Comparison of ENCODE assay signal across 9 mouse cellular contexts in the genomic region with DNA sequence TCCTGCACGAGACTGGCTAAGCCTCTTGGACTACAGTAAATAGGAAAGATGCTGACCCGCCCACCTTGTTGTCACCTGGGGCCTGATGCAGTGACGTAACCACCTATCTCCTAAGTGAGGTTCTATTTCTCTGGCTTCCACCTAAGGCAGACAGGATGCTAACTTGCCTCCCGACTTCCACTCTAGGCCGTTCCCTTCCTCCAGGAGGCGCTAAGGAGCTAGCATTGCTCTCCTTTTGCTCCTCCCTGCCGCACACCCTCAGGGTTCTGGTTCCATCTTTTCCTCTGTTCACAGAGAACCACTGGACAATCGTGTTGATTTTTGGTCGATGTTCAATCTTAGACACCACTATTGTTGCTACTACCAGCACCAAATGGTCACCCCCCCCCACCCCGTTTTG. TPM values are rescaled to one million over a fixed set of nuclear protein-coding genes. Genes with fewer than 3 reads are reported as not detected.
DNase-seq lines count a peak whose midpoint lies in the region; ATAC-seq and TF ChIP-seq lines count a peak whose summit lies in the region.
"Had no signal": no experiment of that assay in that cellular context is flagged by ENCODE, and none has a peak within 500 bp of the region (broad histone marks: within the 10 kb centered on the region; RNA-seq: fewer than 3 reads in every experiment).

No protein-coding gene starts in this region.

- no peaks in the 10 kb centered on the region for H3K4me1 ChIP-seq in forebrain, embryonic 14.5 days (ENCODE audit: control insufficient read depth, insufficient read depth, low read length)
- no peaks in the 10 kb centered on the region for H3K4me1 ChIP-seq in forebrain, embryonic 15.5 days
- H3K4me1 ChIP-seq in lung, postnatal 0 days (ENCODE audit: insufficient read depth, low read depth, low read length): no peaks in the 10 kb centered on the region
- H3K4me1 ChIP-seq: embryonic facial prominence, embryonic 15.5 days had no signal

- WGBS in forebrain, embryonic 14.5 days: 48% methylated on average over 10 of the region's 10 CpGs
- 42% methylated on average over 10 of the region's 10 CpGs for WGBS in forebrain, embryonic 15.5 days
- WGBS in lung, postnatal 0 days: 50% methylated on average over 10 of the region's 10 CpGs

- peak; percentile 62 for TF ChIP-seq CTCF in lung, postnatal 0 days (IDR thresholded peaks at IDR 0.05)
- TF ChIP-seq CTCF in Patski (IDR thresholded peaks at IDR 0.05): peak; percentile 54

- peak; percentile 16 for DNase-seq in forebrain, embryonic 14.5 days (ENCODE audit: low spot score)
- DNase-seq in lung, postnatal 0 days (ENCODE audit: low spot score): no peak
- DNase-seq in lung, postnatal 14 days: no peak
- DNase-seq in Patski (ENCODE audit: low read depth, low spot score): no peak
- peak; percentile 52 for DNase-seq in retina, postnatal 1 day
- DNase-seq in yolk sac, embryonic 10.5 days (ENCODE audit: low spot score): no peak
- DNase-seq in cerebellum, adult 11-12 months: no peak

- H3K27me3 ChIP-seq in forebrain, embryonic 14.5 days (replicated peaks; ENCODE audit: control insufficient read depth, insufficient read depth, low read length): no peaks in the 10 kb centered on the region
- H3K27me3 ChIP-seq in forebrain, embryonic 15.5 days: no peaks in the 10 kb centered on the region
- no peaks in the 10 kb centered on the region for H3K27me3 ChIP-seq in lung, postnatal 0 days (replicated peaks; ENCODE audit: insufficient read depth, low read length)
- no peaks in the 10 kb centered on the region for H3K27me3 ChIP-seq in Patski
- H3K27me3 ChIP-seq: embryonic facial prominence, embryonic 15.5 days had no signal

- POLR2A ChIA-PET in Patski (lab: Charles Lee): no interaction called here

- 0 out of 2 replicates have a peak, but pooled peaks cover 2% of the 10 kb centered on the region for H3K9me3 ChIP-seq in forebrain, embryonic 14.5 days (replicated peaks; ENCODE audit: control insufficient read depth, low read length)
- H3K9me3 ChIP-seq in forebrain, embryonic 15.5 days: no peaks in the 10 kb centered on the region
- no peaks in the 10 kb centered on the region for H3K9me3 ChIP-seq in lung, postnatal 0 days (ENCODE audit: low read length)
- H3K9me3 ChIP-seq: embryonic facial prominence, embryonic 15.5 days had no signal

- H3K36me3 ChIP-seq in forebrain, embryonic 14.5 days (ENCODE audit: control insufficient read depth, insufficient read depth, low read length): peaks cover 5% of the 10 kb centered on the region; the same call in 1 of the 2 replicates
- no peaks in the 10 kb centered on the region for H3K36me3 ChIP-seq in forebrain, embryonic 15.5 days
- H3K36me3 ChIP-seq in lung, postnatal 0 days (ENCODE audit: insufficient read depth, low read length): no peaks in the 10 kb centered on the region

- no peak overlapping the region for H3K4me2 ChIP-seq in forebrain, embryonic 14.5 days (ENCODE audit: low read length)
- no peak overlapping the region for H3K4me2 ChIP-seq in forebrain, embryonic 15.5 days (replicated peaks)
- H3K4me2 ChIP-seq in lung, postnatal 0 days (replicated peaks; ENCODE audit: low read depth, low read length): no peak overlapping the region
- H3K4me2 ChIP-seq: embryonic facial prominence, embryonic 15.5 days had no signal

- peak; percentile 23; the same call in 1 of the 2 replicates for ATAC-seq in forebrain, embryonic 14.5 days
- no peak for ATAC-seq in forebrain, embryonic 15.5 days (replicated peaks)
- no peak for ATAC-seq in lung, postnatal 0 days
- no peak for ATAC-seq in Patski

- H3K9ac ChIP-seq in forebrain, embryonic 14.5 days (ENCODE audit: low read length): no peak overlapping the region
- H3K9ac ChIP-seq in forebrain, embryonic 15.5 days (replicated peaks): no peak overlapping the region
- H3K9ac ChIP-seq in lung, postnatal 0 days (replicated peaks; ENCODE audit: low read depth): no peak overlapping the region
- H3K9ac ChIP-seq: embryonic facial prominence, embryonic 15.5 days had no signal

- no peak overlapping the region for H3K27ac ChIP-seq in forebrain, embryonic 14.5 days (ENCODE audit: low read depth, low read length)
- no peak overlapping the region for H3K27ac ChIP-seq in forebrain, embryonic 15.5 days (replicated peaks)
- no peak overlapping the region for H3K27ac ChIP-seq in lung, postnatal 0 days (ENCODE audit: low read length)
- H3K27ac ChIP-seq: embryonic facial prominence, embryonic 15.5 days had no signal

- CTCF ChIA-PET in Patski (lab: Charles Lee): interaction anchor here (0.9 to 1.0 kb wide), 2 partner anchors 9 to 10 kb away, joined by 3 read pairs; a partner anchor contains a TSS

- in situ Hi-C loops in Patski (cut with MboI; ENCODE audit: low pct_unique_long_range_greater_than_20kb): loop anchor here (5.0 kb wide), 1 partner anchor 71 kb away; no protein-coding TSS in a partner anchor

- no peak overlapping the region for H3K4me3 ChIP-seq in forebrain, embryonic 14.5 days (ENCODE audit: low read depth, low read length)
- no peak overlapping the region for H3K4me3 ChIP-seq in forebrain, embryonic 15.5 days
- H3K4me3 ChIP-seq in lung, postnatal 0 days (ENCODE audit: low read depth, low read length): no peak overlapping the region
- H3K4me3 ChIP-seq: embryonic facial prominence, embryonic 15.5 days had no signal

- TF ChIP-seq EP300 in lung, postnatal 0 days (IDR thresholded peaks at IDR 0.05): no peak

RNA-seq across cellular contexts. Expression of a gene that starts 8.6 kb away (rescaled TPM):
- polyA plus RNA-seq in forebrain, embryonic 14.5 days (2014; fragmentation: Nextera tagmentation; extraction: Ambion mirVana): 18.4 and 19.9 TPM in 2 replicates
- polyA plus RNA-seq in forebrain, embryonic 15.5 days (2015; fragmentation: Nextera tagmentation; extraction: Ambion mirVana): 16.8 and 17.7 TPM in 2 replicates
- 15.0 and 16.0 TPM in 2 replicates for polyA plus RNA-seq in lung, postnatal 0 days (2015; fragmentation: Nextera tagmentation; extraction: Ambion mirVana)
- 25.0 TPM for polyA plus RNA-seq in Patski (2021)

RNA-seq across cellular contexts. Expression of a gene that starts 36.2 kb away (rescaled TPM):
- 0.80 and 0.81 TPM in 2 replicates for polyA plus RNA-seq in forebrain, embryonic 14.5 days (2014; fragmentation: Nextera tagmentation; extraction: Ambion mirVana)
- 0.61 and 0.68 TPM in 2 replicates for polyA plus RNA-seq in forebrain, embryonic 15.5 days (2015; fragmentation: Nextera tagmentation; extraction: Ambion mirVana)
- 2.5 and 3.9 TPM in 2 replicates for polyA plus RNA-seq in lung, postnatal 0 days (2015; fragmentation: Nextera tagmentation; extraction: Ambion mirVana)
- polyA plus RNA-seq in Patski (2021): 18.4 TPM

Comparison
In these comparisons a context has a peak if more than half of its experiments do, and no peak if none do; other contexts are left out.
1. DNase-seq: peak in forebrain, embryonic 14.5 days (single experiment) and retina, postnatal 1 day (single experiment); none in lung, postnatal 0 days (single experiment), lung, postnatal 14 days (single experiment), Patski (single experiment), yolk sac, embryonic 10.5 days (single experiment) and cerebellum, adult 11-12 months (single experiment).